Mouse (Mus musculus) kidney, adult 2 months (tissue): ENCODE results near the gene Echdc3.

Experiments used
- CTCF ChIP-seq: fragments of 200-500 bp; conservative IDR thresholded peaks from 2 replicates; pipeline ENCODE4 v1.5.1; 2011; ENCODE audit warnings: low read depth, mild to moderate bottlenecking, control low read depth, low read length, moderate library complexity, mixed read lengths; ENCODE audit not compliant: insufficient read depth, insufficient read length
- POLR2A ChIP-seq: fragments of 200-500 bp; IDR thresholded peaks from one replicate; pipeline ENCODE4 v1.6.1; 2011; ENCODE audit warnings: low read depth, low read length, control low read depth

- TF ChIP-seq CTCF = no peak
- no peak for TF ChIP-seq POLR2A
These were observed 65.9 kb downstream of the Echdc3 start for GRCm38 (mm10) chr2:6146901-6147300.
